Mouse (Mus musculus) neural tube, embryonic 13.5 days (tissue): ENCODE results near the gene Mbd3. TPM values are rescaled to one million over a fixed set of nuclear protein-coding genes. Genes with fewer than 3 reads are reported as not detected.

Experiments
- ATAC-seq: fragments of 200-750 bp; cut with Nextera tagmentation; 2 replicates; pipeline ENCODE4 v1.8.0; 2017; ENCODE audit warnings: low read depth, mild to moderate bottlenecking, moderate TSS enrichment, moderate library complexity
- H3K27ac ChIP-seq: fragments of 300-500 bp; sonication (generic); replicated peaks from 2 replicates; pipeline ENCODE4 v1.5.1; 2015; ENCODE audit warnings: moderate library complexity, mild to moderate bottlenecking, inconsistent platforms
- H3K27me3 ChIP-seq: fragments of 300-500 bp; sonication (generic); 2 replicates; pipeline ENCODE4 v1.6.1; 2015; ENCODE audit warnings: mild to moderate bottlenecking, inconsistent platforms
- H3K36me3 ChIP-seq: fragments of 300-500 bp; sonication (generic); 2 replicates; pipeline ENCODE4 v1.6.1; 2015; ENCODE audit warnings: mild to moderate bottlenecking, inconsistent platforms
- H3K4me1 ChIP-seq: fragments of 300-500 bp; sonication (generic); replicated peaks from 2 replicates; pipeline ENCODE4 v1.6.1; 2015; ENCODE audit warnings: inconsistent platforms
- H3K4me2 ChIP-seq: fragments of 300-500 bp; sonication (generic); 2 replicates; pipeline ENCODE4 v1.6.1; 2015; ENCODE audit warnings: inconsistent platforms, mild to moderate bottlenecking, moderate library complexity
- H3K4me3 ChIP-seq: fragments of 300-500 bp; sonication (generic); 2 replicates; pipeline ENCODE4 v1.5.1; 2015; ENCODE audit warnings: mild to moderate bottlenecking, inconsistent platforms
- H3K9ac ChIP-seq: fragments of 300-500 bp; sonication (generic); 2 replicates; pipeline ENCODE4 v1.6.1; 2015; ENCODE audit warnings: moderate library complexity, mild to moderate bottlenecking, inconsistent platforms
- H3K9me3 ChIP-seq: fragments of 300-500 bp; sonication (generic); 2 replicates; pipeline ENCODE4 v1.6.1; 2016; ENCODE audit warnings: inconsistent platforms
- WGBS: fragments of 180-500 bp; shearing (Covaris S2); methylation state at CpG from one replicate; pipeline ENCODE4 v1.1.7; 2015; 5-methylcytosine and 5-hydroxymethylcytosine counted together
- polyA plus RNA-seq: library from polyadenylated mRNA; unstranded; fragments of >200 nt; fragmentation: Nextera tagmentation; extraction: Ambion mirVana; gene quantifications from 2 replicates; pipeline ENCODE4 v1.2.1, GENCODE M21; 2015

Mbd3 gene
- polyA plus RNA-seq, 1 experiment from 2014 or later = 241 TPM

DNA sequence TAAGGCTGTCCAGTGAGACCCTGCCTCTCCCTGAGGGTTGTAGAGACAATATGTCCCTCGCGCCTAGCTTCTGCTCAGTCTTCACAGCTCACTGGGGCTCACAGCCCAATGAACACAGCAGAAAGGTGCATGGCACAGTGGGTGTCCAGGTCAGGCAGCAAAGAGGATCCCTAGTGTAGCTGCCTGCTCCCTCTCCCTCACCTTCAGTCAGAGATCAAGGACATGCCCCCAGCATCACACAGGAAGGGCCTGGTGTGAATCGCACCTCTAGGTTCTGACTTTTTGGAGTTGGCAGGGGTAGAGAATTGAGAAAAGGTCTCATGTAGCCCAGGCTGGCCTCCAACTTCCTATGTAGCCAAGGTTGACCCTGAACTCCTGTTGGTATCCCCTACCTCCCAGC is 35.5 kb upstream of the Mbd3 start:
- Histone ChIP-seq H3K27ac (no peak overlapping the region), H3K4me3 (no peak overlapping the region), H3K4me2 (no peak overlapping the region), H3K9ac (no peak overlapping the region), H3K9me3 (no peaks in the 10 kb centered on the region), H3K36me3 (peaks cover 9% of the 10 kb centered on the region), H3K27me3 (no peaks in the 10 kb centered on the region; the same call in 1 of the 2 replicates), H3K4me1 (peaks cover 35% of the 10 kb centered on the region)
- no peak for ATAC-seq
- WGBS = 85% methylated on average over 3 of the region's 3 CpGs

DNA sequence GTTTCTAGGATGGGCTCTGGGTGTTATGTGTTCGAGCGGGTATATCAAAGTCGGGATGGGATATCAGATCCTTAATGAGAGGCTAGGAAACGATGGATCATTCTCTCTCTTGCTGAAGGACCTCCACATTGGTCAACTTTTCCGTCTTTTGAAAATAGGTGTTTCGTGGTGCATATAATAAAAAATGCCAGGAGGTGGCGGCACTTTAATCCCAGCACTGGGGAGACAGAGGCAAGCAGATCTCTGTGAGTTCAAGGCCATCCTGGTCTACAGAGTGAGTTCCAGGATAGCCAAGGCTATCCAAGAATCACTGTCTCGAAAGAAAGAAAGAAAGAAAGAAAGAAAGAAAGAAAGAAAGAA is 34.9 kb upstream of the Mbd3 start:
- ATAC-seq = peak; percentile 5; the same call in 1 of the 2 replicates
- peak overlapping the region; percentile 46; the same call in 1 of the 2 replicates for H3K27ac ChIP-seq
- H3K4me3 ChIP-seq = peak overlapping the region; percentile 93
- peak overlapping the region; percentile 29 for H3K4me2 ChIP-seq
- H3K36me3 ChIP-seq = peaks cover 15% of the 10 kb centered on the region
- H3K9ac ChIP-seq = no peak overlapping the region
- H3K27me3 ChIP-seq = no peaks in the 10 kb centered on the region; the same call in 1 of the 2 replicates
- no peaks in the 10 kb centered on the region for H3K9me3 ChIP-seq
- 12% methylated on average over 8 of the region's 8 CpGs for WGBS
- peaks cover 37% of the 10 kb centered on the region for H3K4me1 ChIP-seq

DNA sequence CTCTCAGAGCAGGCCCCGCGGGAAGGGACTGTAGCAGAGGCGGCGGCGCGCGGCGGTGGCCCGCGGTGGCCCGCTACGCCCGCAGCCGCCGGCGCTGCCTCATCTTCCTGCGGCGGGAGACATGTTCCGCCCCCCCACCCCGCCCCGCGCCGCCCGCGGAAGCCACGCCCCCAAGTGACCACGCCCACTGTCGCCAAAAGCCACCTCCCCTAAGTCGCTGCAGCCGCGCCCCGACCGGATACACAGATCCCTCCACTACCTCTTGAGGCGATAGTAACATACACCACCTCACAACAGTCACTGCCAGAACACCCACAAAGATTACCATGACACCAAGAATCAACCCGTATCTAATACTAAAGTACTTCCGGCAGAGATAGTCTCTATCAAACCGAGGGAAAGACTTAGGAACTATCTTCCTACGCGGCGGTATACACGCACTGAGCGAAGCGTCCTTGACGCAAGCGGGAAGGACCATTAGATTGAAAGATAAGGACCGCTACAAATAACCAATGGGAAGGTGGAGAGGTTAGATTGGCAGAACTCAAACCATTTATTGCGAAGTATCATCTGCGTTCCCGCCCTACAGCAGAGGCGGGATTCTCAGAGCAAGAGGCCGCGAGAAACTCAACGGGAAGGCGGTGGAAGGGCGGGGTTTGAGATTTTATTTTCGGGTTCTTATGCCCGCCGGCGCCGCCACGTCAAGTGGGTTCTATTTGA is 34.3 kb upstream of the Mbd3 start, which contains the start of gene Tcf3:
Tcf3 (minus strand) TSS at position 135 of the 720 bp plus-strand sequence.
- WGBS = under 1% methylated on average over 58 of the region's 61 CpGs
- Histone ChIP-seq H3K27ac (peak within 1 kb of the TSS; percentile 97), H3K27me3 (no peaks in the 10 kb centered on the region; the same call in 1 of the 2 replicates), H3K4me2 (peak within 1 kb of the TSS; percentile 74), H3K9ac (peak within 1 kb of the TSS; percentile 98), H3K9me3 (no peaks in the 10 kb centered on the region), H3K4me1 (peaks cover 37% of the 10 kb centered on the region), H3K36me3 (peaks cover 20% of the 10 kb centered on the region), H3K4me3 (peak within 1 kb of the TSS; percentile 93)
- peak; percentile 92 for ATAC-seq

DNA sequence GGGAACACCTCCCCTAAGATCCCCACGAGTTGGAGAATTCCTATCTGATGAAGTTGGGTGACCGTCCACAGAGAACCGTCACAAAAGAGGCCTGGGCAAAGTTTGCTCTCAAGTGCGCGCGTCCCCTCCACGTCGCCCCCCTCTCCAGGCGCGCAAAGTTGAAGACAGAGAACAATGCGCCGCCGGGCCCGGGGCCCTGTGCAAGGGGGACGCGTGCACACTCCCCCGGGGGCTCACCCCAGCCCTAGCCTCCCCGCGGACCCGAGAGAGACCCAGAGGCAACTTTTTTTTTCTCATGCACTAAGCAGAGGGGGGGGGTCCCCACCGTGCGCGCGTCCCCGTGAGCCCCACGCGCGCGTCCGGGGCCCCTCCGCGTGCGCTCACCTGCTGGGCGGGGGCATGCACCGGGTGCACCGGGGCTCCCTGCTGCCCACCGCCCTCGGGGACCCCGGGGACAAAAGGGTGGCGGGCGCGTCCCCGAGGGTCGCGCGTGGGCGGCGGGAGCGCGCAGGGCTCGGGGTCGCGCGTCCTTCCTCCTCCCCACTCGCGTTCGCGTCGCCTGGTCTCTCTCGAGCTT is 33.7 kb upstream of the Mbd3 start:
- H3K4me3 ChIP-seq = peak overlapping the region; percentile 93
- H3K27ac ChIP-seq = peak overlapping the region; percentile 97
- WGBS = under 1% methylated on average over 53 of the region's 60 CpGs
- H3K4me1 ChIP-seq = peaks cover 37% of the 10 kb centered on the region
- peak; percentile 30; the same call in 1 of the 2 replicates for ATAC-seq
- H3K4me2 ChIP-seq = peak overlapping the region; percentile 74
- H3K36me3 ChIP-seq = peaks cover 27% of the 10 kb centered on the region
- peak overlapping the region; percentile 98 for H3K9ac ChIP-seq
- H3K27me3 ChIP-seq = no peaks in the 10 kb centered on the region; the same call in 1 of the 2 replicates
- no peaks in the 10 kb centered on the region for H3K9me3 ChIP-seq

DNA sequence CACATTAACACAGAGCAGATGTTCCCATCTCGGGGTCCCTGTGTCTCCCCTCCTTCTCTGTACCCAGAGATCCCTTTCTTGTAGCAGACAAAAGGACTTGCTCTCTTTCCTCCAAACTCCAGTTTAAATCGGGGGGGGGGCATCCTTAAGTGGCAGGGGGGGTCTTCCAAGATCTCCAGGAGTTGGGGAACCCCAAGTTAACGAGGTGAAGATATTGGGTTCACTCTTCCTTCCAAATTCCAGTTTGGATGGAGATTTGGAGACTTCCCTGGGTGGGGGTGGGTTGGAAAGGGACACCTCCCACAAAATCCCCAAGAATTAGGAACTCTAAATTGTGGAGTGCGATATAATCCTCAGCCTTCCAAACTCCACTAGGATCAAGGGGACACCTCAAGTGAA is 33.0 kb upstream of the Mbd3 start:
- H3K9me3 ChIP-seq = no peaks in the 10 kb centered on the region
- peak overlapping the region; percentile 74 for H3K4me2 ChIP-seq
- H3K27ac ChIP-seq = peak overlapping the region; percentile 97
- peaks cover 37% of the 10 kb centered on the region for H3K4me1 ChIP-seq
- H3K4me3 ChIP-seq = peak overlapping the region; percentile 93
- H3K9ac ChIP-seq = peak overlapping the region; percentile 98
- WGBS = 4% methylated on average over 4 of the region's 4 CpGs
- peaks cover 33% of the 10 kb centered on the region for H3K36me3 ChIP-seq
- ATAC-seq = no peak
- H3K27me3 ChIP-seq = no peaks in the 10 kb centered on the region; the same call in 1 of the 2 replicates

DNA sequence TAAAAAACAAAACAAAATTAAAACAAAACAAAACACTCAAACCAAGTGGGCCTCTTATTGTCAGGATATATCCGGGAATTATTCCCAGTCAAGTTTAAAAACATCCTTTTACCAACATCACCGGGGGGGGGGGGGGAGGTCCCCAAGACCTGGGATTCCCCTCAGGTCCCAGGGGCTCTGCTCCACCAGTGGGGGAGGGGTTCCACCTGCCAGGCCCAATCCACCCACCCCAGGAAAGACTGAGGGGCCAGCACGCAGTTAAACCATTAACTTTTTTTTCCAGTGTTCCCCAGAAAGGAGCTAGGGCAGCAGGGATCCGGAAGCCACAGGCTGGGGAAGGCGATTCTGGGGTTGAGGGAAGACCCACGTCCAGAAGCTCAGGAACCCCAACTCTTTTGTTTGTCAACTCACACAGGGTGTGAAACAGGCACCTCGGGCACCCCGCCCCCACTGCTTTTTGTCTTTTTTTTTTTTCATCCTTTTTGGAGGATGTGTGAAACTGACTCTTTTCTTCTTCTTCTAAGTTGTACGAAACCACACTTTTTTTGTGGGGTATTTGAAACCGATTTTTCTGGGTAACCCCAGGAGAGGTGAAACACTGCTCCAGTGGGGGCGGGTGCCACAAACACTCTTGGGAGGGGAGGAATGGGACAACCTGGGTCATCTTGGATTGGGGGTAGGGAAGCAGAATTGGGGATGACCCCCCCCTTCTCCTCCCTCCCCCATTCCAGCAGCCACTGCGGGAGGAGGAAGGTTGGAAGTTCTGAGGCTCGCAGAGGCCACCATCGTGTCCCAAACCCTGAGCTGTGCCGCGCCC is 32.4 kb upstream of the Mbd3 start:
- Histone ChIP-seq H3K4me1 (peaks cover 37% of the 10 kb centered on the region), H3K9ac (peak overlapping the region; percentile 98), H3K36me3 (peaks cover 39% of the 10 kb centered on the region), H3K9me3 (no peaks in the 10 kb centered on the region), H3K27me3 (no peaks in the 10 kb centered on the region; the same call in 1 of the 2 replicates), H3K27ac (peak overlapping the region; percentile 97), H3K4me3 (peak overlapping the region; percentile 93), H3K4me2 (peak overlapping the region; percentile 74)
- 15% methylated on average over 16 of the region's 16 CpGs for WGBS
- no peak for ATAC-seq

DNA sequence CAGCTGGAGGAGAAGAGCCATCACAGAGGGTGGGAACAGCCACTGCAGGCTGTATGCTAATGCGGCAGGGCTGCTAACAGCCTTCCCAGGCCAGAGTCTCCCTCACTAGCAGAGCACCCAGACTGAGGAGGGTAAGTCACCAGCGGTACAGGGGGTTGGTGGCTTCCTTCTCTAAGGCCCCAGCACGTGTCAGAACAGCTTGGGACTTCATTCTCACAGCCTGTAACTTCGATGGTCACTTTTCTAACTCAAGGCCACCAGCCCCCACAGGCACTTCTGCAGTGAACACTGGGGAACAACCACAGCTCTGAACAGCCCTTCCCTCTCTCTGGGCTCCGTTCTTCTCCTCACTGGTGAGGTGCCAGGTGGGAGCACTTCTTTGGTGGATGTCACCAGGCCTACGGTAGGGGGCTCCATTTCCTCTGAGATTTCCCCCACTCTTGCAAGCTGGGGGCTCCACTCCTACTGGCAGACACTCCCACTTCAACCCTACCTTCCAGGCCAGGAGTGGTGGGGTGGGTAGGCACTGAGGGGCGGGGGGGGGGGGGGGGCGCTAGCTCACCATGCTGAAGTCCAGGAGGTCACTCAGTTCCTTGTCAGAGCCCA is 31.1 kb upstream of the Mbd3 start:
- Histone ChIP-seq H3K36me3 (peaks cover 52% of the 10 kb centered on the region), H3K9me3 (no peaks in the 10 kb centered on the region), H3K4me3 (no peak overlapping the region), H3K27me3 (no peaks in the 10 kb centered on the region), H3K27ac (no peak overlapping the region), H3K4me1 (peaks cover 32% of the 10 kb centered on the region), H3K9ac (0 out of 2 replicates have a peak overlapping the region, but pooled peaks have one; percentile 98), H3K4me2 (peak overlapping the region; percentile 74; the same call in 1 of the 2 replicates)
- ATAC-seq = no peak
- WGBS = 80% methylated on average over 8 of the region's 8 CpGs

DNA sequence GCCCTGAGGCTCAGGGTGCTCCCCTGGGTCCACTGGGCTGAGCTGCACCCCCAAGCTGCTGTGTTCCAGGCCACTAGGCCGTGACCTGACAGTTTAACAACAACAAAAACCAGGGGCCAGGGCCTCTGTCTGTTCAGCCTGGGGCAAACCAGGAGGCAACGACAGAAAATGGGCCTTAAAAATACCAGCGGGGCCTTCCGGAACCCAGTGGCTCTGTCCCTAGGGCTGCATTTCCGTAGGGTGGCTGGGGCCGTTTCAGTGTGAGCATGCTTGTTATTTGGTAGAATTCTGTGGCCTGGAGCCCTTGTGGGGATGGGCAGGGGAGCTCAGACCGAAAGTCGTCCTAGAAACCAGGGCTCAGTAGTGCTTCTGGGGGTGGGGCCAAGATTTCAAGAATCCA is 30.4 kb upstream of the Mbd3 start:
- H3K9me3 ChIP-seq = no peaks in the 10 kb centered on the region
- no peak overlapping the region for H3K27ac ChIP-seq
- peaks cover 32% of the 10 kb centered on the region for H3K4me1 ChIP-seq
- 0 out of 2 replicates have a peak overlapping the region, but pooled peaks have one; percentile 26 for H3K9ac ChIP-seq
- whole genome bisulfite sequencing = 82% methylated on average over 8 of the region's 8 CpGs
- no peaks in the 10 kb centered on the region for H3K27me3 ChIP-seq
- peaks cover 59% of the 10 kb centered on the region for H3K36me3 ChIP-seq
- H3K4me3 ChIP-seq = no peak overlapping the region
- ATAC-seq = no peak
- no peak overlapping the region for H3K4me2 ChIP-seq

DNA sequence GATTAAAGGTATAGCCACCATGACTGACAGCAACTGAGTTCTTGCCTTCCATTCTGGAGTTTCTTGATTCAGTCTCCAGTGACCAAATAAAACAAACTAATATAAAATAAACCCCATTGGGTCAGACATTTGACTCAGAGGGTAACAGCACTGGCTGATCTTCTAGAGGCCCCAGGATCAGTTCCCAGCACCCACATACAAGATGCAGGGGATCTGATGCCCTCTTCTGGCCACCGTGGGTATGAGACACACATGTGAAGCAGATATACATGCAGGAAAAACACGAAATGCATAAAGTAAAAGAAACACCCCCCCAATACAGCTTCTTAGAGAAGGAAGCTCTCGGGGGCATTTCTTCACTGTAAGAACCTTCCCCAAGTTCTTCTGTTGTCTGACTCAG is 25.7 kb upstream of the Mbd3 start:
- Histone ChIP-seq H3K9me3 (no peaks in the 10 kb centered on the region), H3K4me3 (no peak overlapping the region), H3K27me3 (no peaks in the 10 kb centered on the region), H3K36me3 (peaks cover 81% of the 10 kb centered on the region), H3K27ac (no peak overlapping the region), H3K9ac (no peak overlapping the region), H3K4me2 (no peak overlapping the region), H3K4me1 (peaks cover 46% of the 10 kb centered on the region)
- WGBS = 93% methylated on average over 3 of the region's 3 CpGs
- no peak for ATAC-seq

DNA sequence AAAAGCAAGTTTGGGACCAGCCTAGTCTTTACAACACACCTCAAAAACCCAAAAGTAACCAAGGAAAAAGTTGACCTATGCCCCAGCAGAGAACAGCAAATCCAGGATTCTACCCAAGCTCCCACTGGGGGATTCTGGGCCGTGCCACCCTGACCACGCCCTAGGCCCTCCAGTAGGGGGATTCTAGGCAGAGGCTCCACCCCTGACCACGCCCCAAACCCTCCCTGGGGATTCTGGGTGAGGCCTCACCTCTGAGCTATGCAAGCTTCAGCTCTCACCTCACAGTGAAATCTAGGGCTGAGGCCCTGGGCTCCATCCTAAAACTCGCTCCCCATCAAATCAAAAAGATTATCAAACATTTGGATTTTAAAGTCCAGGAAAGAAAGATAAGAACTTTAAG is 24.2 kb upstream of the Mbd3 start:
- Histone ChIP-seq H3K36me3 (peaks cover 81% of the 10 kb centered on the region), H3K27ac (peak overlapping the region; percentile 87)

DNA sequence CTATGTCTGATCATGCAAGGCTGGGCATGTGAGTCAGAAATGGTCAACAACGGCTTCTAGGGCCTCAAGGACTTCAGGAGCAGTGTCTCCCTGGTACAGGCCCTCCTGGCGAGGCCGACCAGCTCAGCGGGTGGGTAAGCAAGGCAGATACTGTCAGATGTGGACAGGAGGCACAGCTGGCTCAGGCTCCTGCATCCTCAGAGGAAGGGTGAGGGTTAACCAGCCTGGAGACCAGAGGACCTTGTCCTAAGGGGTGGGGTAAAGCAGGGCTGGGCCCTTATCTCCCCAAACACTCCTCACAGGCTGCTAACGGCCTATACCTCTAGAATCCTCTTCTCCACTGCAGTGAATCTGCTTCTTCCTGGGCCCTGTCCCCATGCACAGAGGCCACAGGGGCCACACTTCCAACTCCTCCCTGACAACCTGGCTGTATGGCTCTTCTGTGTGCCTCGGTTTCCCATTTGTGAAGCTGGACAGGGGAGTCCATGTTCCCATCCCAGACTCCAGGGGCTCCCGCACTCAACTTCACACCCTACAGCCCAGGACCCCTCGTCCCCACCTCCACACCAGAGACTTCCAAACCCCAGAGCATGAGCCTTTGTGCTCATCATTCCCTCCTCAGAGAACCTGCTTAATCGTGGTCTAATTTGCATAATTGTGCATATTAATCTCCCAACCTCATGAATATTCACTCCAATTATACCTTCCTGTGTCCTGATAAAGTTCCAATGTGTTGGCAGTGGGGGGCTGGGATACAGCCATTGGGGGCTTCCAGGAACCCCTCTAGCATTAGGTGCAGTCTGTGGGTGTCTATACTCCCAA is 22.5 kb upstream of the Mbd3 start:
- Histone ChIP-seq H3K9me3 (no peaks in the 10 kb centered on the region), H3K36me3 (peaks cover 81% of the 10 kb centered on the region)
- peak; percentile 32 for ATAC-seq

More for the DNA sequence above, 24.2 kb upstream of the Mbd3 start:
- H3K9ac ChIP-seq = no peak overlapping the region
- ATAC-seq = no peak
- H3K4me3 ChIP-seq = no peak overlapping the region
- 60% methylated on average over 4 of the region's 4 CpGs for WGBS
- no peaks in the 10 kb centered on the region for H3K27me3 ChIP-seq
- H3K9me3 ChIP-seq = no peaks in the 10 kb centered on the region
- peaks cover 57% of the 10 kb centered on the region for H3K4me1 ChIP-seq
- H3K4me2 ChIP-seq = no peak overlapping the region

More for the DNA sequence above, 22.5 kb upstream of the Mbd3 start:
- H3K9ac ChIP-seq = 0 out of 2 replicates have a peak overlapping the region, but pooled peaks have one; percentile 14
- H3K27me3 ChIP-seq = no peaks in the 10 kb centered on the region
- 77% methylated on average over 9 of the region's 9 CpGs for WGBS
- peak overlapping the region; percentile 29 for H3K4me2 ChIP-seq
- H3K27ac ChIP-seq = peak overlapping the region; percentile 87
- H3K4me3 ChIP-seq = no peak overlapping the region
- peaks cover 70% of the 10 kb centered on the region for H3K4me1 ChIP-seq
